Mouse (Mus musculus) CH12F3 (cell line): Measurements from ENCODE around the gene Napa.

Experiments used
- in situ Hi-C: fragments of 300-500 bp; cut with MboI; formaldehyde crosslinking; loops from 2 replicates; pipeline ENCODE4 v1.14.3; 2020; ENCODE audit warnings: low sequenced_read_pairs

The Napa gene

DNA sequence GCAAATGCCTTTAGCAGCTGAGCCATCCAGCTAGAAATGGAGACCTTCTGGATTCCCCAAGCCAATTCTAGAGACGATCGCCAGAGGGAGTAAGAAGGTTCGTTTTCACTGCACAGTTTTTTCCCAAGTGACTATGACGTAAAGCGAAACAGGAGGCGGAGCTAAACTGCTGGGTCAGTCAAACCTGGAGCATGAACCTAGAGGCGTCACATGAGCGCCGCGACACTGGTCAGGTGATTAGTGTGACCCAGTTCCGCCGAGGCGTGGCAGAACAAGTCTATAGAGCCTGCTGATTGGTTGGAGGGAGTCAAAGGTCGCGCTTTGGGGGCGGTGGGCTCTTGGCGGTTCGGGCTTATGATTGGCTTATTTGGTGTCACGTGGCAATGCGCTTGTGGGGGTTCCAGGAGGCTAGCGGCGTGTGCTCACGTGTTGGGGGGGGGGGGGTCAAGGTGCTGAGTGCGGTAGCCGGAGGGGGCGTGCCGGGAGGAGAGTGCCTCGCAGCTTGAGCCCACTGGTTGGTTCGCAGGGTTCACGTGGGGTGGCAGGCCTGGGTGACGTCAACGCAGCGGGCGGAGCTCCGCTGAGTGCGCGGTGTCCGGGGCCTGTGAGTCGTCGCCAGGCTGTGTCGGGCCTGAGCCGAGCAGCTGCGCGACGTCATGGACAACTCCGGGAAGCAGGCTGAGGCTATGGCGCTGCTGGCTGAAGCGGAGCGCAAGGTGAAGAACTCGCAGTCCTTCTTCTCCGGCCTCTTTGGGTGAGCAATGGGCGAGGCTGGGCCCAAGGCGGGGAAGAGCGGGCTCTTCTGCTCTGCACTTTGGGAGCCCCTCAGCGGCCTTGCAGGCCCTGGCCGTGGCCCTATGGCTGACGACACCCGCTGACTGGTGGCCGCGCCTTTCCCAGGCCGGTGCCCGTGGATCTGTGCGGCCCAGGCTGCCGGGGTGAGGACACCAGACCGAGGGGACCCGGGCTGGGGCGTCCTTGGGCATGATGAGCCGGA is at the start of gene Napa:
Napa (plus strand) TSS at position 438 of the 997 bp plus-strand sequence.
- in situ Hi-C loops, result no loop called here

DNA sequence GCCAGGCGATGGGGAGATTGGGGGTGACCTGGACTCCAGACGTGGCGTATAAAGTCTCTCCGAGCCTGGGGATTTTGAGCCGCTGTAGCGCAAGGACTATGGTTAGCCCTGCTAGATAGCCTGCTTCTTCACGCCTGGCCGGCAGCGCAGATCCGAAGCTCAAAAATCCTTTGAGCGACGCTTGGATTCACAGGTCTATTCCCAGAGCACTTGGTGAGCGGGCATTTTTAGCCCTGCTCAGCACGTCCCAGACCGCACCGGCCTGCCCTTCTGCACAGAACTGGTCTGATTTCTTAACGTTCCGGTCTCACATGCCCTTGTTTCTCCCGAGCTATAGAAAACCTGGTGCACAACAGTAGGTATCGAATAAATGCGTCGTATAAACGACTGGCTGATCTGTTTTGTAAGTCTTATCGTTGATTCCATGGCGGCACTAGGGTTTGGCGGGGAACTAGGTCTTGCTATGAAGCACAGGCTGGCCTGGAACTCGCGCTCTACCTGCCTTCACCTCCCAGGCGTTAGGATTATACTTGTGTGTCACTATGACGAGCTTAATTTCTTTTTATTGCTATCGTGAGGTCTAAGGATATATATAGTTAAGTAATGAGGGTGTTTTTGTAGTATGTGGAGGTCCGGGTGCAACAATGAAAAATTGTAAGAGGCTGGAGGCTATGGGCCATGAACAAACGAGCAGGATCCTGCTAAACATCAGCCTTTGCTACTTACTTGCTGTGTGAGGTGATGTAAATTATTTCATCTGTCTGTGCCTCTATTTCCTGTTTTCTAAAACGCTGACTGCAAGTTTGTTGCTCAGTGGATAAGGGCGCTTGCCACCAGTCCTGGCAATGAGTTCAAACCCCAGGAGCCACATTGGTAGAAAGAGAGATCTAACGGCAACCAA is 49.3 kb upstream of the Napa start:
- in situ Hi-C loops, result no loop called here

DNA sequence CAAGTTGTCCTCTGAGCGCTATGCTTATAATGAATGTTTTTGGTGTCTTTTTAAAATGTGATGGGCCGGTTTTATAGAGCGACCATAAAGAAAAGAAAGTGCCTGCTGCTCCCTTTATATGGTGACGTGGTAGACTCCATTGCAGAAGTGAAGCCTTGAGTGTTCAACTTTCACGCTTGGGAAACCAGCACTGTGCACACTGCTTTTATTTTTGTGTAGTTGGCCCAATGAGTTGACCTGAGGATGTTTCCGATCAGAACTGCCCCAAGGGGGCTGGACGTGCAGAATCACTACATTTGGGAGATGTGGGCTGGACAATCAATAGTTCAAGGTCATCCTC is 48.7 kb upstream of the Napa start:
- in situ Hi-C loops, result no loop called here

DNA sequence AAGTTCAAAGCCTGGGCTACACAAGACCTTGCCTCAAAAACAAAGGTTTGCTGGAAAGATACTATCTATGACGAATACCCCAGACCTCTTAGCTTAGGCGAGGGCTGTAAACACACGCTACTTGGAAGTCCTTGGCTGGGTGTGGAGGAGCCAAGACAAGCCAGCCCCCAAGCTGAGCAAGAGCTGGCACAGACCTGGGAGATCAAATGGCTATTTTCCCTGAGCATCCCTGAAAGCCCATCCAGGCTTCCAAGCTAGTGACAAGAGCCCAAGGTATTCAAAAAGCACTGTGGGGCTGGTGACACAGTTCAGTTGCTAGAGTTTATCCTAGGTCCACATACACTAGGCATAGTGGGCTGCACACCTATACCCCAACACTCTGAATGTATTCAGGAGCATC is 47.7 kb upstream of the Napa start:
- in situ Hi-C loops, result no loop called here

DNA sequence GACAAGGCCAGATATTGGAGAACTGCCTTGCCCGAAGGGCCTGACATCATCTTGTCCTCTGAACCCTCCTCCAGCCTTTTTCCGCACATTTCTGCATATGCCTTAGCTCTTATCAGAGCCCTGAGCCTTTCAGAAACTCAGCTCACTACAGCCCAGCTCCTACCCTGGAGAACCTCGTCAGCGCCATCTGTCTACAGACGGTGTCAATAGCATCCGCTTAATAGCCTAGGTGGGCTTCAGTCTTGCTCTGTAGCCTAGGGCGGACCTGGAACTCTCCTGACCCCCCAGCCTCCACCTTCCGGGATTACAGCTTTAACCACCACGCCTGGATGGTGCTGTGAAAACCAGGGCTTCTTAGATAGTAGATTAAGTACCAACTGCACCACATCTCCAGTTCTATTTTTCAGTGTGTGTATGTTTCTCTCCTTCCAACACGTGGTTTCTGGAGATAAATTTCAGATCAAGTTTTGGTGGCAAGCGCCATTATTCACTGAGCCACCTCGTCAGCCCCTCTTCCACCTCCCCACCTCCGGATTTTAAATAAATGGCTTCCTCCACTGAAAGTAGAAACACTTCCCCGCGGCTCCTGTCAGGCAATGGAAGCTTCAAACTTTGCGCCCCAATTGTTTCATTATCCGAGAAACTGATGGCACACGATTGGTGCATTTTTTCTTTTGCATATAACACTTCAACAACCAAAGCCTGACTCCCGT is 46.2 kb upstream of the Napa start:
- in situ Hi-C loops, result no loop called here

DNA sequence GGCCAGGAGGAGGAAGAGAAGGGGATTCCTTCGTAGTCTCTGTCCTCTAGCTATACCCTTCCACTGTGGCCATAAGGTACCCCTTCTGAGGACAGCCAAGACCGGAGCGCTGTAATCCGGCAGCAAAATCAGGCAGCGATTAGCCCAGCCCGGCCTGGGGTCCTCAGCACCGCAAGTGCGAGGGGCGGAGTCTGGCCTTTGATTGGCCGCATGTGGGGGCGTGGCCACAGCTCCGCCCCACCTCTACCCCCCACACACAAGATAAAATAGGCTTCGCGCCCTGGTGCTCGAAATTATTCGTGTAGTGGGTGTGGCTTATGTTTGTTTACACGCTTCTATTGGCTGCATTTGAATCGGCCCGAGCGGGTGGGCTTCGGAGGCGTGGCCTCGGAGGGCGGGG is 45.6 kb upstream of the Napa start:
- in situ Hi-C loops, result no loop called here

DNA sequence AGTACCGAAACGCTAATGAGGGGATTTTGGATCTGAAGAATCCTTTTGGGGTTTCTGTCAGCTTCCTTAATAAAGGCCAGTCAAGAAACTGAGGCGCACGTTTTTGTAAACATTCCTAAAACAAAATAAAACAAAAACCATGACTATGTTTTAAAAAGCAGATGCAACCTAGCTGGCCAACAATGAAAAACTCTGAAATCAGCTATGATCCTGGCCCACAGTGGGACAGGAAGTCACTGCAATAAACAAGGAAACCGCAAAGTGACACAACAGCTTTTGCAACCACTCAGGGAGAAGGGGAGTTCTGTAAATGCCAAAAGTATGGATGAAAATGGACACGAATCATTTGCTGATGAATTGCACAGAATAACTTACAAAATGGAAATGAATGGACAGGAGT is 45.2 kb upstream of the Napa start:
- in situ Hi-C loops, result no loop called here

DNA sequence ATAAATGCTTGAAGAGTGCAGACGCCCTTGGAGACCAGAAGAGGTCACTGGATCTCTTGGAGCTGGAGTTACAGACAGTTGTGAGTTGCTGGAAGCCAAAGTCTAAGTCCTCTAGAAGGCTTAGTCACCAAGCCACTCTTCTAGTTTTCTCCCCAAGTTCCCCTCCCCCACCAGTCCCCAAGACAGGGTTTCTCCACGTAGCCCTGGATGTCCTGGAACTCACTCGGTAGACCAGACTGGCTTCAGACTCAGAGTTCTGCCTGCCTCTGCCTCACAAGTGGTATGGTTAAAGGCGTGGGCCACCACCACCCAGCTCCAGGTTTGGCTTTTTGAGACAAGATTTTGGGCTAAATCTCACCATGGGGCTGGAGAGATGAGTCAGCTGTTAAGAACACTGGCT is 43.3 kb upstream of the Napa start:
- in situ Hi-C loops, result no loop called here

DNA sequence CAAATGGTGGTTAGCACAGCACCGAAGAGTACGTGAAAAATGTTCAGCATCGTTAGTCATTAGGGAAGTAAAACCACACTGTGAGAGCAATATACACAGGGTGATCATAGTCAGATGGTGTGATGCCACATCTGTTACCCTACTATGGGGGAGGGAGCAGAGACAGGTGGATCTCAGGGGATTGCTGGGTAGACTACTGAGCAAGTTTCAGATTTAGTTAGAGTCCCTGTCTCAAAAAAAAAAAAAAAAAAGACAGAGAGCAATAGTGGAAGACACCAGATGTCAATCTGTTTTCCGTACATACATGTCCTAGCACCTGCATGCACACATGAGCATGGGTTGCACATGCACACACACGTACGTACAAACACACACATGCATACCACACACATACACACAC is 42.6 kb upstream of the Napa start:
- in situ Hi-C loops, result no loop called here

DNA sequence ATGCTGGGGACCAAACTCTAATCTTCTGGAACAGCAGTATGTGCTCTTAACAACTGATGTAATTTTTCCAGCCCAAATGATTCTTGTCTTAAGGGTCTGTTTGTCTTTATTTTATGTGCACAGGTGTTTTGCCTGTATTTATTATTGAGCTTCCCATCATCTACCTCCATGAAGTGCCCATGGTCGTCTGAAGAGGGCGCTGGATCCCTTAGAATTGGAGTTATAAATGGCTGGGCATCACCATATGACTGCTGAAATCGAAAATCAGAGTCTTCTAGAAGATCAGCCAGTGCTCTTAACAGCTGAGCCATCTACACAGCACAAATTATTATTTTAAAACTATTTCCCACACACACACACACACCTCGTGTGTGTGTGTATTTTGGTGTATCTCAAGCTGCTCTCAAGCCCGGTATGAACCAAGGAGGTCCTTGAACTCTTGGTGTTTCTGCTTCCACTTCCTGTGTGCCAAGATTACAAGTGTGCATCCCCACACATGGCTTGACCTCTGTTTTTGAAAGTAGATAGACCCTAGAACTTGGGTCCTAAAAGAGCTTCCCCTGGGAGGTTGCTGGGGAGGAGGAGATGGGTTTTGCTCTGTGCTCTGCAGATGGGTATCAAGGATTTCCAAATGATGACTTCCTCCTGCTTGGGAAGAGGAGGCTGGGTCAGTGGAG is 41.7 kb upstream of the Napa start:
- in situ Hi-C loops, result no loop called here

DNA sequence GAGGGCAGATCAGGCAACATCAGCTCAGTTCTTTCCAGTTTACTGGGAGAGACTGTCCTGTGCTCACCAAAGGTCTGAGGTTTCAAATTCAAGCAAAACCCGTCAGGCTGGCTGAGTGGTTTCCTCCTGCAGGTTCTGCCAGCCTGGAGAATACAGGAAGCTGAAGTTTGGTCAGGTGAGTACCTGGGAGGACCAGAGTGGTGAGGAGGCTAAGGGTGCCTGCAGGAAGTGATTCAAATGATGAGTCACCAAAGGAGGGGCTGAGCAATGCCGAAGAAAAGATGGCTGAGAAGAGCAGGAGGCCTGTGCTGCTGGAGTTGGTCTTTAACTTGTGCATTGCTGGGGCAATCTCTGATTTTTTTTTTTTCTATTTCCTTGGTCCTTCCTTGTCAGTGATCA is 41.1 kb upstream of the Napa start:
- in situ Hi-C loops, result no loop called here

DNA sequence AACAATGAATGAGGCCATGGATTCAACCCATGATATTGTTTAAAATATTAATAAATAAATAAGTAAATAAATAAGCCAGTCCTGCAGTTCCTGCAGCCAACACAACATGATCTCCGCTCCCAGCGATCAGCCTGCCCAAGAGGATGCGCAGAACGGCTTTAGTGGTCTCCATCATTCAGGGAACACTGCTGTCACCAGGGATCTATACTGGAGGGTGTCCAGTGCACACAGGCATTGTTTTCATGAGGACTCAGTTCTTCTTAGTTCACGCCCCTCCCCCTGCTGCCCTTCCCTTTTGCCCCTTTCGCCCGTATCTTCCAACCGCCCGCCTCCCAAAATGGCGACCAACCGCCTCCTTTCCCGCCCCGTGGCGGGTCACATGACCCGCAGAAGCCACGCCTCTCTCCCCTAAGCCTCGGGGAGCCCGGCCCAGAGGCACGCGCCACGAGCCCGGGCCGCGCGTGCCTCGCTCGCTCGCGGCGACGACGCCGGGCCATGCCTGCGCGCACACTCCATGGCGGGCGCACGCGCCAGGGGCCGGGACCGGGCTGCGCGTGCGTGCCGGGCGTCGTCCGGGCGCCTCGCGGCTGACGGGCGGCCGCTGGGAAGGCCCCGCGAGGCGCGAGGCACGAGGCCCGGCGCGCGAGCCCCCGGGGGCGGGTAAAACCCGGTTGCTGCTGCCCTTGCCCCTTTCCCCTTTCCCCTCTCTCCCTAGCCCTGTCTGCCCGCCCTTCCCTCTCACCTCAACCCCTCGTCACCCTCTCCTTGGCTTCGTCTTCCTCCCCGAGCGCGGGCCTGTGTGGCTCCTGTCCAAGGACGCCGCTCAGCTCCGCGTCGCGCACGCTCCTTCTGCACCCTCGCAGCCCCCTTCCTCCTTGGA is 36.8 kb upstream of the Napa start, which contains the start of gene Zfp541:
Zfp541 (plus strand) TSS at position 596 of the 880 bp plus-strand sequence.
- in situ Hi-C loops, result no loop called here

DNA sequence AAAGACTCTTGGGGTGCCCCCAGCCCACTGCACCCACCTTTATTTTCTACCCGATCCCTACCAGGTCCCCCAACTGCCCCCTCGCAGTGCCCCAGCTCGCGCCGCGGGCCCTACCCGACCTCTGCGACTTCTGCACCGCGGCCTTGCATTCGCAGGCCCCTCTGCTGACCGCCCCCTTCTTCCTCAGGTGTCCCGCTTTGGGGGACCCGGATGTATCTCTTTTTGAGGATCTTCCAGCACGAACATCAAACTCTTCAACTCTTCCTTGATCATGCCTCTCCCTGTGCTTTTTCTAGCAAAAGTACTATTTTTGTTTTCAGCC is 36.2 kb upstream of the Napa start:
- in situ Hi-C loops, result no loop called here

DNA sequence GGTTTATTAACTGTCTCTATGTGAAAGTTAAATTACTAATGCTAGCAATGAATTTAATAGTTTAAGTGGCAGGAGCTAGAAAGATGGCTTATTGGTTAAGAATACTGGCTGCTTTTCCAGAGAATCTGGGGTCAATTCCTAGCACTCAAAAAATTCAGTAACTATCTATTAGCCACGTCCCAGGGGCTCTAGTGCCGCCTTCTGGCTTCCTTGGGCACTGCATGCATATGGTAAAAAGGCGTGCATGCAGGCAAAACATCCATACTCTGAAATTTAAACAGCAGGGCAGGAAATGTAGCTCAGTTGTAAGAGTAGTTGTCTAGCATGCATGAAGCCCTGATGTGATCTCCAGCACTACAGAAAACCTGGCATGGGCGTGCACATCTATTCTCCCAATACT is 34.8 kb upstream of the Napa start:
- in situ Hi-C loops, result no loop called here

DNA sequence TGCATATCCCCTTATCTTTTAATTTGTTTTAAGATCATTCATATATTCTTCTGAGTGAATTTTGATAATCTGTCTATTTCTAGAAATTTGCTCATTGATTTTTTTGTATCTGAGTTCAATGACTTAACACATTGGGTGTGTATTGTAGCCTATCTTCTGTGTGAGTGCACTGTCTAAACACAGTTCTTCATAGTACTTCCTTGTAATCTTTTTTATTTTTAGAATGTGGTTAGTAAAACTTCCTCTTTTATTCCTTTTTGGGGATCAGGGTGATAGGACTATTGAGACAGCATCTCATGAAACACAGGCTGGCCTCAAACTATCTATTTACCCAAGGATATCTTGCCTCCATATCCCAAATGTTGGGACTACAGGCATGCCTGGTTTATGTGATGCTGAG is 27.4 kb upstream of the Napa start:
- in situ Hi-C loops, result no loop called here

DNA sequence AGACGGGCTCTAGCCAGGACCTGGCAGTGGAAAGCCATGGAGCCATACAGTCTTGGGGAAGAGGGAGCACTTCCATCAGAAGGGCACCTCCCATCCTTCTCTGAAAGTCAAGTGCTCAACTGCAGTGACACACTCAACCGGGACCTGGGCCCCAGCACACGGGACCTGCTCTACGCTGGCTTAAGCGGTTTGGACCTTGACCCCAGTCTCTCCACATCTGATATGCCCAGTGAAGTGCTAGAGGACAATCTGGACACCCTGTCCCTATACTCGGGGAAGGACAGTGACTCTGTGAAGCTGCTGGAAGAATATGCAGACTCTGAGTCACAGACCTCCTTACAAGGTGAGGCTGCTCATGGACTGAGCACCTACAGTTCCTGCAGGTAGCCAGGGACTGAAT is 26.4 kb upstream of the Napa start:
- in situ Hi-C loops, result no loop called here

DNA sequence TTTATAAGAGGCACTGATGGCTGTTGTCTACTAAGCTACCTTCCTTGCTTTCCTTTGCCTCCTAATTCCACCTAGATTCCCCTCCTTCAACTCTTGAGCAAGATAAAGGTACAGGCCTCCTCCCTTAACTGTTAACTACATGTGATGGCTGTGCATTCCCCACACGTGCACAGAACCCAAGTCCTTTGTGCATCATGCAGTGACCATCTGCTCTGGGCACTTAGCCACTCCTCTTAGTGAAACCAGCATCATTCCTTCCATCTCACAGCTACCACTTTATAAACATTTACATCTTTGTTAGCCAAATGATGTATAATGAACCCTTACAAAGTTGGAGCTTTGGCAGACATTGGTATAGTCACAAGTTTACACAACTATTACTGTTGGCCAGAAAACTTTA is 18.3 kb upstream of the Napa start:
- in situ Hi-C loops, result no loop called here

DNA sequence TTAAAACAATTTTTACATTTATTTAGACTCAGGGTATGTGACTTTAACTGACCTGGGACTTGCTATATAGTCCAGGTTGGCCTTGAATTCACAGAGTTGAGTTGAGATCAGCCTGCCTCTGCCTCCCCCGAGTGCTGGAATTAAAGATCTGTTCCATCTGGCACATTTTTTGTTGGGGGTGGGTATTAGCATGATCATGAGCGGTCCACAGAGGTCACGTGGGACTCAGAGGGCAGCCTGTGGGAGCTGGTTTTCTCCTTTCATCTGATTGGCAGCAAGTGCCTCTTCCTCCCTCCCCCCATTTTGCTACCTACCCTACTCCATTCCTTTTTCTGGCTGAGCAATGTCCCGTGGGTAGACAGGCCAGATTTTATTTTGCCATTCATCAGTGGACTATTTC is 17.7 kb upstream of the Napa start:
- in situ Hi-C loops, result no loop called here

DNA sequence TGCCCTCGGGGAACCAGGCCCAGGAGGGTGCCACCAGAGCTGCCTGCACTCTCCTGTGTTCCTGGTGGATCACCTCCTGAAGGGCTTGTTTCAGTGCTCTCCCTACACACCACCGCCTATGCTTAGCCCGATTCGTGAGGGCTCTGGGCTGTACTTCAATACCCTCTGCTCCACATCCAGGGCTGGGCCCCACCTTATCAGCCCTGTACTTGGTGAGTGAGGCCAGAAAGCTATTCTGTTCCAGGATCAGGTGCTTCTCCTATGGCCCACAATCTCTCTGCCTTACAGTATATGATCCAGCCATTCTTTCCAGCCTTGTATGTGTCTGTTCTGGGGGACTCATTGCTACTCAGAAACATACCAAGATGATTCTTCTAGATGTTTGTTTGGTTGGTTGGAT is 14.9 kb upstream of the Napa start:
- in situ Hi-C loops, result no loop called here

DNA sequence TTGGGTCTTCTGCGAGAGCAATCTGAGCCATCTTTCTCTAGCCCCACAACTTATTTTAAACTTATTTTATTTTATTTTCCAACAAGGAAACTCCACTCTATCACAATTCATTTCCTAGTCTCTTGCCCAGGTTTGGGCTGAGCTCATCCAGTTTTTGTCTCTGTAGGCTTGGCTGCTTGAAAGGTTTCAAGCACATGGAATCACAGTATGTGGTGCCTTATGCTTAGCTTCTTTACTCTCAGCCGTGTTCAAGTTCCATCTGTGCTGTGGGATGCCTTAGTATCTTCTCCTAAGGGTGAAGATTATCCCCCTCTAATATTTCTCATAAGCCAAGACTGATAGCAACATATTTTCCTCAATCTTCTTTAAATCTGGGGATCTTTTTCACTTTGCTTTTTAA is 10.7 kb upstream of the Napa start:
- in situ Hi-C loops, result no loop called here
